Mouse (Mus musculus) adipocyte (in vitro differentiated cells): ENCODE measurements at regions not wholly inside any gene's neighbourhood (a gene's known extent, or its start where the extent isn't known, plus 50 kb on each side); places are given as distances from the start of the nearest gene placed in this dataset.

Source experiments
- DNase-seq: peaks from one replicate; pipeline ENCODE4 v3.0.0-alpha.2; 2016; ENCODE audit warnings: low spot score

DNA sequence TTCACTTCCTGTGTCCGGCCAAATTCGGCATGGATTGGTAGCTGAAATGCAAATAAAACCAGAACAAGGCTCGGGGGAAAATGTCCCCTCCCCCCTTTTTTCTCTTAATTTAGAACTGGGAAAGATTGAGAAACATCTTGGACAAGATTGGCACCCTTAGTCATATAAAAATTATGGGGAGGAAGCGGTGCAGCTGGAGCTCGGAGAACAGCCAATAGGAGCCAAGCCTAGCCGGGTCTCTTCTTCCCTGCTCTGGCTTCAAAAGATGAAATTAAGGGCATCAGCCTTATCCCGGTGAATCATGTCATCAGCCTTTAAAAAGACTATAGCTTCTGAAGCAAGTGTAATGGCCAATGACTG lies 213.3 kb upstream of the Amigo2 start:
- DNase-seq, result no peak

DNA sequence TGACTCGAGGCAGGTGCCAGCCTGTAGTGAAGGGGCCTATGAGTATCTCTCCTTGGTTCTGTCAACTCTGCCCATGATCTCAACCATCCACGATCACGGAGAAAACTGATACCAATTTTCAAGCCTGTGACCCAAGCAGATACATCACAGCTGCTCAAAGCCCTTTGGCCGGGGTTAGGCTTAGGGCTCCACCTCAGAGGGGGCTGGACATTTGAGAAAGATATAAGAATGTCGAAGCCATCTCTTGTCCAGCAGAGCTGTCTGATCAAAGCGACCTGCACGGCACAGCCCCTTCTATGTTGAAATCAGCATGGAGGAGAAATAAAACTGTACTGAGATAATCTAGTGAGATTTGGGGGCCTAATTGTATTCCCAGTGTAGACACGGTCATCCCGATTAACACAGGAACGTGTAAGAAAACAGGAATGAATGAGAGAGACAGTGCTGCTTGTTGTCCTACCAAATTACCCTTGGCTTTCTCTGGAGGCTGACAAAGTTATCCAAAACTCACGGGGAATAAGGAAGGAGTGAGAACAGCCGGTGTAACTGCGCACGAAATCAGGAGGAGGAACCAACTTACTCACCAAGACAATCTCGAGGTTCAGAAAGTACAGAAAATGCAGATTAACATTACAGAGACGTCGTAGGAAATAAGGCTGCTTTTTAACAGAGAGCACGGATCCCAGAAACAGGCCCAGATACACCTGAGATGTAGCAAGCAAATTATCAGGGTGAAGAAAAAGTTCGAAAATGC lies 212.7 kb upstream of the Amigo2 start:
- DNase-seq, result no peak

DNA sequence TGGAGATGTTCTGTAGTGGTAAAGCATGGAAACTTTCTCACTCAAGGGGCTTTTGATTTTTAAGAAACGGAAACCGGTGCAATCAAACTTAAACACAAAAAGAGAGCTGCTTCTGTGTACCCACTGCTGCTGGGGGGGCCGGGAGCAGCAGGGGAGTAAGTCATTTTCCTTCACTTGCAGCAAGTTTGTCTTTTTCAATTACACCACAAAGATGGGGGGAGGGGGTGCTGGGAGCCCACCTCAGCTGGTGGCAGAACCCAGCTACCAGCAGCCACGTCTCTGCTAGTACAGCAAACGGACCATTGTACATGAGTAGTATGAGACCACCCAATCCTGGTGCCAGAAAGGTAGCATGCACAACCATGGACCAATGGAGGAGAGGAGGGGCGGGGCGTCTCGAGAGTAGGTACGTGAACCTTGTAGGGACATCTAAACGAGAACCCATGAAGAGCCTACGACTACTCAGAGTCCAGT lies 211.7 kb upstream of the Amigo2 start:
- DNase-seq, result no peak

DNA sequence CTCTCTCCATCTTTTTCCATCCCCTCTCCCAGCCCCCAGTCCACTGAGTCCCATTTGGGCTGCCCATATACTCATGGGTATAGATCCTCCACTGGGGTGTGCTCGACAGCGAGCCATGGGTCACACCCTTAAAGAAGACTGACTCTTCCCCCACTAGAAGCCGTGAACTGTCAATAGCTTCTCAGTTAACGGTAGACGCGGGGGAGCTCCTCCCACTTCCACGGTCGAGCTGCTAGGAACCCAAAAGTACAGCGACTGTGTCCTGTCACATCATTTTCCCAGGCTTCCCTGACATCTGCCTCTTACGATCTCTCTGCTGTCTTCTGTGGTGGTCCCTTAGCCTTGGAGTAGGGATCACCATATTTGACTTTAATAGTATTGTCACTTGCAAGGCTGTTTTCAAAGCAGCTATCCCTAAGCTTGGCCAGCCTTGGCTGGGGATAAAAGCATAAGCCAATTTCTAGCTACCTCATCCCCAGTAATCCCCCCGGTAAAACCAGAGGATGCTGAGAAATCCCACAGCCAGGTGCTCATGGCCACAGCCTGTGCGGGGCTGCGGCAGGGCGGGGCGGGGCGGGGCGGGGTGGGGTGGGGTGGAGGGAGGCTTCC lies 211.2 kb upstream of the Amigo2 start:
- DNase-seq, result no peak

DNA sequence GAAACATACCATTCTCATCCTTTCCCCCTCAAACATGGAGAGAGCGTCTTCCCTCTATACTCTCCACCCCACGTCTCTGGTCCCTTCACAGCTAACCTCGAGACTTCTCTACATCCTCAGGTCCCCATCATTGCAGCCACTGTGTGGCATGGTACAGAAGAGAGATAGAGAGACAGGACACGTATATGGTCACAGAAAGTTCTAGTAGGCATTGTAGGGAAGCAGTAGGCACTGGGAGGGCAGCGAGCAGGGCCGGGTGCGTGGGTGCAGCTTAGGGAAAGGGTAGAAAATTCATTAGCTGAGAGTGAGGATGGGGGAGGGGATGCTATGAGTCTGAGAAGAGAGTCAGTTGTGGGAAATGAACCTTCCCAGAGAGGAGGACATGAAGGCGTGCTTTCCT lies 210.4 kb upstream of the Amigo2 start:
- no peak for DNase-seq

DNA sequence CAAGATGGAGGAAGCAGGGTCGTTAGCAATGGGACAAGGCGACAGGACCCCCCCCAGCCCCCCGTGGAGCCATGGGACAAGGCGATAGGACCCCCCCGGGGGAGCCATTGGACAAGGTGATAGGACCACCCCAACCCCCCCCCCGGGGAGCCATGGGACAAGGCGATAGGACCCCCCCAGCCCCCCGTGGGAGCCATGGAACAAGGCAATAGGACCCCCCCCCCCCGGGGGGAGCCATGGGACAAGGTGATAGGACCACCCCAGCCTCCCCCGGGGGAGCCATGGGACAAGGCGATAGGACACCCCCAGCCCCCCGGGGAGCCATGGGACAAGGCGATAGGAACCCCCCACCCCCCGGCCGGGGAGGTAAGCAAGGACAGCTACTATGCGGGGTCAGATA lies 209.9 kb upstream of the Amigo2 start:
- no peak for DNase-seq

DNA sequence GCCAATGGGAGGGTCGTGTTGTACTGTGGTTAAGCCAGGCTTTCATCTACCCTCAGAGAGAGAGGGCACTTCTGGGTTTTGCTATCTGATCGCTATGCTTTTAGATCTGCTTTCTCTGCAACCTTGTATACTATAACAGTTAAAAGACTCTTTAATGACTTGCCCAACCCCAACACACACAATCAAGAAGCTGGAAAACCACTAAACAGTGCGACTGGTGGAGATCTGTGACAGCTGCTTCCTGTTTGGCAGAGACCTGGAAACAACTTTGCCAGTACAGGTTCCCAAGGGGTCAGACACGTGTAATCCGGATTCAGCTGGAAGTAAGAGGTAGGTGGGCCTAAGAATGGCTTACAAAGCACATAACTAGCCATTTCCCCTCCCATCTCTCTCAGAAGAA lies 208.6 kb upstream of the Amigo2 start:
- DNase-seq, result no peak

DNA sequence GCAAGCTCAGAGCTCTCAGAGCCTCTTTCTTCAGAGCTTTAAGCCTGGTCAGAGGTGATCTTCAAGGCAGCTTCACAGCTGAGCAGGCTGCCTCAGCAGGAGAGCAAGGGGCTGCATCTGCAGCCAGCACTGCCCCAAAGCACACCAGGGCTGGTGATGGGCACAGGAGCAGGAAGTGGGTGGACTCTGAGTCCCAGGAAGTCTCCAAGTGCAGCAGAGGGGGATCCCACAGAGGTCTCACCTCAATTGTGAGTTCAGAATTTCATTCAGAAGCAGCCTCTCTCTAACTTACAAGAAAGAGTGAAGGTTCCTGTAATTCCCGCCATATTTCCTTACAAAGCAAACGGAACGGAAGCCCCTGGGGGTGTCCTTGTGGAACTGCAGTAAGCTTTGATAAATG lies 202.6 kb upstream of the Amigo2 start:
- DNase-seq, result no peak

DNA sequence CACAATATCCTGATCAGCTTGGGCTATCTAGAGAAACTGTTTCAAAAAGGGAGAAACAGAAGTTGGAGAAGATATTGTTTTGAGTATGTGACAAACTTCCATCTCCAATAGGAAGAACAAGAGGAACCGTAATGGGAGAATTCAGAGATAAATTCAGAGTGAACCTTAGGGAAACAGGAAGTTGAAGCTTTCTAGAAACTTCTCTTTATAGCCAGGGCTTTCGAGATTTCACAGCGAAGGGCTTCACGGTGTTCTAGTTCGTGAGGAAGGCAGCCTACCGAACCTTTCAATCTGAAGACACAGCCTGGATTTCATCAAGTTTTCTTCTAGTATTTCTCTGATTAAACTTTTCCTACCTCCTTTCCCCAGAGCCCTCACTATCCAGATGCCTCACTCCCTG lies 201.9 kb upstream of the Amigo2 start:
- no peak for DNase-seq

DNA sequence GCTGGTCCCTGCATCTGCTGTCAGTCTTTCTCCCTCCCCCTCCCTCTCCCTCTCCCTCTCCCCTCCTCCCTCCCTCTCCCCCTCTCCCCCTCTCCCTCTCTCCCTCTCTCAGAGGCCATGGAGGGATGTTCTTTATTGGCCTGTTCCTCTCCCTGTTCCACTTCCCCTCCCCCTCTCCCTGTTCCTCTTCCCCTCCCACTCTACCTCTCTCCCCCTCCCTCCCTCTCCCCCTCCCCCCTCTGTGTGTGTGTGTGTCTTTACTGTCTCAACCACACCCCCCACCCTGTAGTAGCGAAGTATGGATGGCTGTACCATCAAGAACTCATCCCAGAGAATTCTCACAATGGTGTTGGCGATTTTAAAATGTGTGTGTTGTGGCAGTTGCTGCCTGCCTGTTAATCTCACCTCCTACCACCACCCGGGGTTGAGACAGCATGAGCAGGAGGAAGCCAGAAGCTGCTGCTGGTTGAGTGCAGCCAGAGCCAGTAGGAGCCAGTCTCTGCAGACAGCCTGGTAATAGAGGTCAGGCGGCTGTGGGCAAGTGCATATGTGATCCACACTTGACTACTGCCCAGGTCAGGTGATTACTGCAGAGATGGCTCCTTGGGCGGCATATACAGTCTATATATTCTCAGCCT lies 201.3 kb upstream of the Amigo2 start:
- no peak for DNase-seq

DNA sequence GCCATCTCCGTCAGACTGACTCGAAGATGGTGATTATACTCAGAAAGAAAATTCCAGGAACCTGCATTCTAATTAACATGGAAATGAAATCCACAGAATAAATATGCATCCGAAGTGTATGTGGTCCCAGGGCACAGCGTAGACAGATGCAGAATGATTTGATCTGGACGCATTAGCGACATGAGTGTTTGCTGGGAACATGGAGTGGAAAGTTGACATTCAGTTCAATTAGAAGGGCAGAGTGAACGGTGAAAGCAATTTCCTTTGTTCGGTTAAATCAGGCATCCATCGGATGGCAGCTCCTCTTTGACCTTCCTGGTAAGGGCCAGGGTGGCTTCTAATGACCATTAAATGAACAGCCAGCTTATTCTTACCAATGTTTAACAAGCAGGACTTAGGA lies 199.1 kb upstream of the Amigo2 start:
- no peak for DNase-seq

DNA sequence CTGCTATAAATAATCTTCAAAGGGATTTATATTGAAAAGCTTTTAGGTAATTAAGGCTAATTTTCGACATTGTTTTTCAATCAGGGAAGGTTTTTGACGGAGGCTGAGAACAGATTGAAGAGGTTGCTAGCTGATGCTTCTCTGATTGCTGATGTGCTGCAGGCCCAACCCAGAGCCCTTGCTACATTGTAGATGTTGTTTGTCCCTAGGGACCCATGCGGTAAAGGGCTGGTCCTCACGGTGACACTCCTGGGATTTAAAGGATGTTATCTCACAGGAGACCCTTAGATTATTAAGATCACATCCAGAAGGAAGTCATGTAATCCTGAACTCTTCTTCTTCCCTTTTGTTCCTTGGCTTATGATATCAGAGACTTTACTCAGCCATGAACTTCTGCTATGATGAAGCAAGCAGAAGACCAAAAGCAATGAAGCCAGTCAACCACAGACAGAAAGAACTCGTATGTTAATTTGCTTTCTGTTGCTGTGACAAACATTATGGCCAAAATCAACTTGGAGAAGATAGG lies 191.2 kb upstream of the Amigo2 start:
- DNase-seq, result no peak
